Mouse (Mus musculus) forebrain, embryonic 15.5 days (tissue): ENCODE measurements around the gene Aqp3. TPM values are rescaled to one million over a fixed set of nuclear protein-coding genes. Genes with fewer than 3 reads are reported as not detected.

Source experiments
- ATAC-seq: fragments of 200-750 bp; cut with Nextera tagmentation; replicated peaks from 2 replicates; pipeline ENCODE4 v1.8.0; 2017; ENCODE audit warnings: mild to moderate bottlenecking, moderate TSS enrichment, moderate library complexity
- H3K27ac ChIP-seq: fragments of 300-500 bp; sonication (generic); replicated peaks from 2 replicates; pipeline ENCODE4 v1.5.1; 2015; ENCODE audit warnings: mild to moderate bottlenecking, inconsistent platforms
- H3K27me3 ChIP-seq: fragments of 300-500 bp; sonication (generic); 2 replicates; pipeline ENCODE4 v1.6.1; 2015; ENCODE audit warnings: inconsistent platforms
- H3K36me3 ChIP-seq: fragments of 300-500 bp; sonication (generic); 2 replicates; pipeline ENCODE4 v1.6.1; 2015; ENCODE audit warnings: mild to moderate bottlenecking, inconsistent platforms
- H3K4me1 ChIP-seq: fragments of 300-500 bp; sonication (generic); 2 replicates; pipeline ENCODE4 v1.6.1; 2015; ENCODE audit warnings: inconsistent platforms
- H3K4me2 ChIP-seq: fragments of 300-500 bp; sonication (generic); replicated peaks from 2 replicates; pipeline ENCODE4 v1.6.1; 2015; ENCODE audit warnings: mild to moderate bottlenecking, inconsistent platforms
- H3K4me3 ChIP-seq: fragments of 300-500 bp; sonication (generic); 2 replicates; pipeline ENCODE4 v1.5.1; 2015; ENCODE audit warnings: mild to moderate bottlenecking, inconsistent platforms
- H3K9ac ChIP-seq: fragments of 300-500 bp; sonication (generic); replicated peaks from 2 replicates; pipeline ENCODE4 v1.6.1; 2015; ENCODE audit warnings: mild to moderate bottlenecking, inconsistent platforms
- H3K9me3 ChIP-seq: fragments of 300-500 bp; sonication (generic); 2 replicates; pipeline ENCODE4 v1.6.1; 2016; ENCODE audit warnings: inconsistent platforms
- whole genome bisulfite sequencing: fragments of 180-500 bp; shearing (Covaris S2); methylation state at CpG from one replicate; pipeline ENCODE4 v1.1.7; 2015; ENCODE audit warnings: mixed read lengths; 5-methylcytosine and 5-hydroxymethylcytosine counted together
- polyA plus RNA-seq: library from polyadenylated mRNA; unstranded; fragments of >200 nt; fragmentation: Nextera tagmentation; extraction: Ambion mirVana; gene quantifications from 2 replicates; pipeline ENCODE4 v1.2.1, GENCODE M21; 2015

The Aqp3 gene
- polyA plus RNA-seq, 1 experiment from 2014 or later: 0.51 TPM

DNA sequence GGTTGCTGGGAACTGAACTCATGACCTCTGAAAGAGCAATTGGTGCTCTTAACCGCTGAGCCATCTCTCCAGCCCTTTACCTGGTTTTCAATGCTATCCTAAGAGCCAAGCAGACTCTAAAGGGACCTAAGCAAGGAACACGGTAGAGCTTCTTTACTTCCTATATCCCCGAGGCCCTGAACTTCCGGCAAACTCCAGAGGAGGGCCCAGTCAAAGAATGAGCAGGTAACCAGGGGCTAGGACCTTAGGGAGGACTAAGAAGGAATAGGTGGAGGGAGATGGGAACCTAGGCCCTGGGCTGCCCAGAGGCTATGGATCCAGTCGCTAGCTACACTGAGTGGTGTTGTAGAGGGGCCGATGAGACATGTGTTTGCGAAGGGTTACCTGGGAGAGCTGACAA, 46.2 kb downstream of the Aqp3 start:
- Histone ChIP-seq H3K9me3 (no peaks in the 10 kb centered on the region), H3K4me1 (peaks cover 4% of the 10 kb centered on the region; the same call in 1 of the 2 replicates), H3K9ac (no peak overlapping the region), H3K27me3 (no peaks in the 10 kb centered on the region), H3K4me2 (no peak overlapping the region), H3K36me3 (no peaks in the 10 kb centered on the region), H3K4me3 (no peak overlapping the region), H3K27ac (no peak overlapping the region)
- no peak for ATAC-seq
- 81% methylated on average over 7 of the region's 7 CpGs for WGBS

DNA sequence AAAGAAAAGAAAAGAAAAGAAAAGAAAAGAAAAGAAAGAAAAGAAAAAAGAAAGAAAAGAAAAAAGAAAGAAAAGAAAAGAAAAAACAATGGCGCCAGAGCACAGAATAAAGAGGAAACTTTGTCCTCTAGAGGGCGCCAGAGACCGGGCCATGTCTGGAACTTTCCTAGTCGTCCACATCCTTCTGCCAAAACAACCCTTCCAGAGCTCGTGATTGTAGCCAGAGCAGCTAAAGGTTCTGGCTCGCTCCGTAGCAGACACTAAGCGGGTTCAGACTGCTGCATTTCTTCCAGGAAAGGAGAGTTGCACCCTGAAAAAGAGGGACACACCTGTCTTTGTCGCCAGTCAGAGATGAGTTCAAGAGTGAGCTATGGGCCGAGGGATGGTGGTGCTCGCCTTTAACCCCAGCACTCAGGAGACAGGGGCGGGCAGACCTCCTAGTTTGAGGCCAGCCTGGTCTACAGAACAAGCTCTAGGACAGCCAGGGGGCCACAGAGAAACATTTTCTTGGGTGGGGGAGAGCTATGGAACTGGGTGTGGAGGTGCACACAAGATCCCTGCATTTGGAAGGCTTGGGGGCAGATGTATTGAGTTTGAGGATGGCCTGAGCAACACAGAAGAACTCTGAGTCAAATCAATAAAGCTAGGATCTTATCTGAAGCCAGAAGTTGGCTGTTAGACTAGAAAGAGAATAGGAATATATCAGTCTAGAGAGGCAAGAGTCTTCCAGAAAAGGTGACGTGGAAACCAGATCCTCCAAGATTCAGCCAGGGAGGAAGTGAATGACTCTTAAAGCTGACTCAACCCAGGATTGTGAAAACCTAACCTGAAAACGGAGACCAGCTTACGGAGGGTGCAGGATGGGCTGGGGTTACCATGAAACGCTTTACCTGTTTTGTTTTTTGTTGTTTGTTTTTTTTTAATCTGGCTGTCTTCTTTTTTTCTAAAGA, 47.0 kb downstream of the Aqp3 start:
- Histone ChIP-seq H3K4me3 (peak overlapping the region; percentile 19; the same call in 1 of the 2 replicates), H3K9me3 (no peaks in the 10 kb centered on the region), H3K4me1 (peaks cover 4% of the 10 kb centered on the region; the same call in 1 of the 2 replicates), H3K27ac (no peak overlapping the region), H3K36me3 (no peaks in the 10 kb centered on the region), H3K4me2 (peak overlapping the region; percentile 37), H3K27me3 (no peaks in the 10 kb centered on the region), H3K9ac (peak overlapping the region; percentile 32; the same call in 1 of the 2 replicates)
- ATAC-seq: peak; percentile 84
- 33% methylated on average over 16 of the region's 16 CpGs for WGBS

DNA sequence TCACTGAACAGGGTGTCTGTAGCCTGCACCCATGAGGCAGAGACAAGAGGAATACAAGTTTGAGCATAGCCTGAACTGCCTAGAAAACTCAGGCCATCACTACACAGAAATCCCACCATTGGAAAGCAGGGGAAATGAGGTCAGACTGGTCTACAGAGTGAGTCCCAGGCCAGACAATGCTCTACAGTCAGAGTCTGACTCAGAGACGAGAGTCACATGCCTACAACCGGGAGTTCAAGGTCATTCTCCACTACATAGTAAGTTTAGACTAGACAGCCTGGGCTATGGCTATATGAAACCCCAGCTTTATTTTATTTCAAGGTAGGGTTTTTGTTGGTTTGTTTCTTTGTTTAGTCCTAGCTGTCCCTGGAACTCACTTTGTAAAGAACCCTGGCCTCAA, 49.1 kb downstream of the Aqp3 start:
- Histone ChIP-seq H3K9ac (no peak overlapping the region), H3K9me3 (no peaks in the 10 kb centered on the region), H3K27ac (no peak overlapping the region), H3K4me2 (no peak overlapping the region), H3K4me3 (no peak overlapping the region), H3K36me3 (no peaks in the 10 kb centered on the region), H3K27me3 (no peaks in the 10 kb centered on the region), H3K4me1 (peaks cover 4% of the 10 kb centered on the region; the same call in 1 of the 2 replicates)
- ATAC-seq: no peak
- 75% methylated on average over 2 of the region's 2 CpGs for WGBS

DNA sequence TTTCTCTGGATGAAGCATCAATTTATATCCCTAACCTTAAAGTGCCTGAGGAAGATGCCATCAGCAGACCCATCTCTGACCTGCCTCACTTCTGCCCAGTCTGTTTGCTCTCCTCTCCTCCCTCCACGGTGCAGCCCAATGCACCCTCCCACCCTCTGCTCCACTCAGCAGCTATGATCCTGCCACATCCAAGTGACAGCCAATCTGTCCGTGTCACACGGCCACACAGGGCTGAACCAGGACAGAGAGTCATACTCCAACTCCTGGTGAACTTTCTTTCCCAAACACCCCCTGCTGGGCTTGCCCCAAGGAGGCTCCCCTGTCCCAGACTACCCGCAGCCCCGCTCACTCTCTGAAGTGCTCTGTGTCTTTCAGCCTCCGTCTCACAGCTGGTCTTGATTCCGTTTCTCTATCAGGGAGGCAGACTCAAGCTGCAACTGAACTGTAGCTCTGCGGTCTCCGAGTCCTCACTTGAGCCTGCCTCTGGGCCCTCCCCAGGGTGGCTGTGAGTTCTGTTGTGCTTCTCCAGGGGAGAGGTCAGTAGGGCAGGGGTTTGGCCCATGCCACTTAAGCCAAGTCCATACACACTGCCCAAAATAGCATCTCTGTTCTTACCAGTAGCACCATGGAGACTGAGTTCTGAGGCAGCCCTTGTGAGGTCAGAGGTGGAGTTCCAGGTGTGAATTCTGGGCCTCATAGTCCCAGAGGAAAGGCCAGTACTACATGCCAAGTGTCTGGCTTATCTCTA, 50.3 kb downstream of the Aqp3 start, which contains the start of gene Aqp7:
Gene Aqp7 (minus strand): TSS at position 616 of the 748 bp plus-strand sequence.
- H3K4me2 ChIP-seq: no peak within 1 kb of the TSS
- H3K27ac ChIP-seq: no peak within 1 kb of the TSS
- no peaks in the 10 kb centered on the region for H3K36me3 ChIP-seq
- H3K4me1 ChIP-seq: peaks cover 4% of the 10 kb centered on the region; the same call in 1 of the 2 replicates
- H3K9ac ChIP-seq: no peak within 1 kb of the TSS
- no peak within 1 kb of the TSS for H3K4me3 ChIP-seq
- no peak for ATAC-seq
- H3K9me3 ChIP-seq: no peaks in the 10 kb centered on the region
- no peaks in the 10 kb centered on the region for H3K27me3 ChIP-seq
- 52% methylated on average over 9 of the region's 9 CpGs for WGBS

DNA sequence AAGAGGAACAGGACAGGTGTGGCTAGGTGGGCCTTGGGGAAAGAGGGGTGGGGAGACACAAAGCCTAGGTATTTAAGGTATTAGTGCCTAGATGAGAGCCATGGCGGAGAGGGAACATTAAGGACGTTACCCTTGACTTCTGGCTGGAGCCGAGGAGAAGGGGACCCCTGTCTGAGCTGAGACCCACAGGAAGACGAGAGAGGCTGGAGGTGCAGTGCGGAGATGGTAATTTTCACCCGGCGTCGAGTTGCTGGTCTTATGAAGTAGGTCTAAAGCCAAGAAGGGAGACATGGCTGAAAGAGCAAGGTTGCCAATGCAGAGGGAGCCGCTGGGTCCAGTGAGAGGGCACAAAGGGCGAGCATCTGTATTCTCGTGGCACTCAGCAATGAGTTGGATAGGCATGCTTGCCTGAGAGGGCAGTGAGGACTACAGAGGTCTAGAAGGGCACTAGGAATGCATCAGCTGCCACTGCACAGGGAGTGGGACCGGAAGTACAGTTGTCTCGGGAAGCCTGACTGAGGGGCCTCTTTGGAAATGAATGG, 51.7 kb downstream of the Aqp3 start:
- H3K4me1 ChIP-seq: peaks cover 4% of the 10 kb centered on the region; the same call in 1 of the 2 replicates
- 83% methylated on average over 13 of the region's 13 CpGs for WGBS
- H3K36me3 ChIP-seq: no peaks in the 10 kb centered on the region
- H3K4me3 ChIP-seq: no peak overlapping the region
- H3K9me3 ChIP-seq: no peaks in the 10 kb centered on the region
- H3K27me3 ChIP-seq: no peaks in the 10 kb centered on the region
- no peak for ATAC-seq
- no peak overlapping the region for H3K4me2 ChIP-seq
- no peak overlapping the region for H3K9ac ChIP-seq
- no peak overlapping the region for H3K27ac ChIP-seq

DNA sequence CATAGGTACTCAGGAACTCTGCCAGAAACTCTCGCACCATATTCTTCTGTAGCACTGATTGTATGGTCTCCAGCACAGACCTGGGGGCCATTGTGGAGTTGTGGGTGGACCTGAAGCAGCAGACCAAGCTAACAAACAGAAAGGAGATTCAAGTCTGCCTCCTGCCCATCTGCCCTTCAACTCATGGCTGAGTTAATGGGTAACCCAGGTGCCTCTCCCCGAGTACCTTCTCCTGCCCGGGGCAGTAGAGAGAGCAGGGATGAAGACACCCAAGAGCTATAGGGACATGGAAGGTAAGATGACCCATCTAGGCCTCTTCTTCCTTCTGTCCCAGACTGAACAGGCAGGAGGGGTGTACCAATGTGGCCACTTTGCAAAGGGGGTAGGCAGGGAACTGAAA, 52.7 kb downstream of the Aqp3 start:
- H3K27me3 ChIP-seq: no peaks in the 10 kb centered on the region
- no peak for ATAC-seq

DNA sequence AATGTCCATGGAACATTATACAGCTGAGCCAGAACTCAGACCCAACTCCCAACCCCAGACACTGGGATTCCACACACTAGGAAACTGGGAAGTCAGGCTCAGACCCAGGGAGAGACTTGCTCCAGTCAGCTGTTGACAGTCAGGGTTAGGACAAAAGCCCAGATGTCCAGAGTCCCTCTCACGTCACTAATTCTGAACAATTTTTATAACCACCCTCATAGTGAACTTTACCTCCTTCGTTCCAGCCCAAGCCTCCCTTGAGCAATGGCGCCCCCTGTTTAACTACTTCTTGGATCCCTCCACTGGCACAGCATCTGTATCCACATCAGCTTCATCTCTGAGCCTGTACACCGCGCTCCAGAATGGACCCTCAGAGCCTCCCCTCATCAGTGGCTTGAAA, 54.0 kb downstream of the Aqp3 start:
- Histone ChIP-seq H3K4me3 (no peak overlapping the region), H3K4me1 (no peaks in the 10 kb centered on the region), H3K36me3 (no peaks in the 10 kb centered on the region), H3K27ac (no peak overlapping the region), H3K9me3 (no peaks in the 10 kb centered on the region), H3K4me2 (no peak overlapping the region), H3K27me3 (no peaks in the 10 kb centered on the region), H3K9ac (no peak overlapping the region)
- ATAC-seq: no peak
- 76% methylated on average over 5 of the region's 5 CpGs for WGBS

More for the DNA sequence above, 52.7 kb downstream of the Aqp3 start:
- Histone ChIP-seq H3K4me1 (no peaks in the 10 kb centered on the region), H3K27ac (no peak overlapping the region), H3K4me2 (no peak overlapping the region), H3K9ac (no peak overlapping the region), H3K9me3 (no peaks in the 10 kb centered on the region), H3K4me3 (no peak overlapping the region), H3K36me3 (no peaks in the 10 kb centered on the region)
- 94% methylated on average over 3 of the region's 3 CpGs for WGBS

DNA sequence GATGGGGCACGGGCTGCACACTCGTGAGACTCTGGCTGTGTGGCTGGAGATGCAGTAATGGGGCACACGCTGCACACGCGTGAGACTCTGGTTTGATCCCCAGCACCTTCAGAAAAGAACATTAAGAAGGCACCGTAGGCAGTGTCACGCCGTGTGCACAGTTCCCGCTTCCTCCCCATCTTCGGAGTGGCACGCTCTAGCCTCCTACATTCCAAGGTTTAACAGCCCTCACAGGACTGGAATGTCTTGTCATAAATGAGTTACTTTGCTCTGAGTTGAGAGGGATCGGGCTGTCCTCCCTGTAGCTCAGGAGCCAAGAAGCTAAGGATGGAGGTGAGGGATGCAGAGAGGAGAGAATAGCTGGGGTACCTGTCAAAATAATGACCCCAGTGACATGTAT, 55.1 kb downstream of the Aqp3 start:
- H3K27me3 ChIP-seq: no peaks in the 10 kb centered on the region
- H3K9me3 ChIP-seq: no peaks in the 10 kb centered on the region
- H3K36me3 ChIP-seq: no peaks in the 10 kb centered on the region
- no peak overlapping the region for H3K4me2 ChIP-seq
- ATAC-seq: no peak
- no peak overlapping the region for H3K4me3 ChIP-seq
- no peak overlapping the region for H3K27ac ChIP-seq
- no peak overlapping the region for H3K9ac ChIP-seq
- no peaks in the 10 kb centered on the region for H3K4me1 ChIP-seq
- 84% methylated on average over 12 of the region's 12 CpGs for WGBS

Other genes with a start within 250 kb of the Aqp3 start
- 7.0 and 7.3 TPM in 2 replicates for gene B4galt1, start 244.2 kb downstream of the Aqp3 start, polyA plus RNA-seq
- not detected in 2 replicates for gene Spink4, start 178.1 kb downstream of the Aqp3 start, polyA plus RNA-seq
- 199 and 202 TPM in 2 replicates for gene Bag1, start 149.9 kb downstream of the Aqp3 start, polyA plus RNA-seq
- 170 and 178 TPM in 2 replicates for gene Chmp5, start 149.8 kb downstream of the Aqp3 start, polyA plus RNA-seq
- 116 and 119 TPM in 2 replicates for gene Nfx1, start 127.3 kb downstream of the Aqp3 start, polyA plus RNA-seq
- gene Aqp7, start 50.0 kb downstream of the Aqp3 start, polyA plus RNA-seq: not detected in 2 replicates
- gene Nol6, start 26.3 kb upstream of the Aqp3 start, polyA plus RNA-seq: 35.3 and 36.2 TPM in 2 replicates
- 62.0 and 67.1 TPM in 2 replicates for gene Ube2r2, start 37.6 kb upstream of the Aqp3 start, polyA plus RNA-seq
- gene Ubap2, start 177.0 kb upstream of the Aqp3 start, polyA plus RNA-seq: 54.9 and 58.9 TPM in 2 replicates
- gene Dcaf12, start 216.7 kb upstream of the Aqp3 start, polyA plus RNA-seq: 84.8 and 91.4 TPM in 2 replicates